Mouse (Mus musculus): ENCODE results near the gene Prkd2. TPM values are rescaled to one million over a fixed set of nuclear protein-coding genes. Genes with fewer than 3 reads are reported as not detected.

Gene Prkd2
- polyA plus RNA-seq, 1 experiment from 2014 or later, result 11.1 TPM

- peak overlapping the region; percentile 40 for H3K4me3 ChIP-seq (replicated peaks; ENCODE audit: low read length)
These were observed 31.6 kb upstream of the Prkd2 start for GRCm38 (mm10) chr7:16810920-16811648.

GRCm38 (mm10) chr7:16811649-16812070 lies 31.0 kb upstream of the Prkd2 start:
- H3K9me3 ChIP-seq (replicated peaks; ENCODE audit: control insufficient read depth, low read length), result no peaks in the 10 kb centered on the region
- peaks cover 4% of the 10 kb centered on the region; the same call in 1 of the 2 replicates for H3K27me3 ChIP-seq (ENCODE audit: control insufficient read depth, insufficient read depth, low read length)
- 40% methylated on average over 17 of the region's 17 CpGs for WGBS
- peak overlapping the region; percentile 40 for H3K4me3 ChIP-seq (replicated peaks; ENCODE audit: low read length)
- ATAC-seq (ENCODE audit: insufficient read depth, low FRiP score), result no peak
- H3K9ac ChIP-seq (ENCODE audit: low read length), result peak overlapping the region; percentile 59
- peaks cover 12% of the 10 kb centered on the region for H3K4me1 ChIP-seq (ENCODE audit: control insufficient read depth, insufficient read depth, low read length)
- H3K27ac ChIP-seq (ENCODE audit: low read length), result no peak overlapping the region
- H3K4me2 ChIP-seq (ENCODE audit: low read depth, low read length), result peak overlapping the region; percentile 67
- 0 out of 2 replicates have a peak, but pooled peaks cover 5% of the 10 kb centered on the region for H3K36me3 ChIP-seq (ENCODE audit: control insufficient read depth, insufficient read depth, low read length)

More at GRCm38 (mm10) chr7:16810920-16811648, 31.6 kb upstream of the Prkd2 start:
- ATAC-seq (ENCODE audit: insufficient read depth, low FRiP score), result no peak; the same call in 1 of the 2 replicates
- Histone ChIP-seq H3K27ac (ENCODE audit: low read length) (no peak overlapping the region), H3K27me3 (ENCODE audit: control insufficient read depth, insufficient read depth, low read length) (peaks cover 4% of the 10 kb centered on the region; the same call in 1 of the 2 replicates), H3K9me3 (replicated peaks; ENCODE audit: control insufficient read depth, low read length) (no peaks in the 10 kb centered on the region), H3K4me2 (ENCODE audit: low read depth, low read length) (peak overlapping the region; percentile 67), H3K9ac (ENCODE audit: low read length) (peak overlapping the region; percentile 59), H3K4me1 (ENCODE audit: control insufficient read depth, insufficient read depth, low read length) (peaks cover 12% of the 10 kb centered on the region), H3K36me3 (ENCODE audit: control insufficient read depth, insufficient read depth, low read length) (0 out of 2 replicates have a peak, but pooled peaks cover 10% of the 10 kb centered on the region)
- 14% methylated on average over 88 of the region's 90 CpGs for WGBS

GRCm38 (mm10) chr7:16812505-16812904 lies 30.2 kb upstream of the Prkd2 start:
- H3K27ac ChIP-seq (ENCODE audit: low read length), result no peak overlapping the region
- no peaks in the 10 kb centered on the region for H3K9me3 ChIP-seq (replicated peaks; ENCODE audit: control insufficient read depth, low read length)
- 0 out of 2 replicates have a peak, but pooled peaks cover 3% of the 10 kb centered on the region for H3K36me3 ChIP-seq (ENCODE audit: control insufficient read depth, insufficient read depth, low read length)
- H3K4me3 ChIP-seq (replicated peaks; ENCODE audit: low read length), result no peak overlapping the region
- peaks cover 17% of the 10 kb centered on the region for H3K4me1 ChIP-seq (ENCODE audit: control insufficient read depth, insufficient read depth, low read length)
- ATAC-seq (ENCODE audit: insufficient read depth, low FRiP score), result no peak
- H3K4me2 ChIP-seq (ENCODE audit: low read depth, low read length), result no peak overlapping the region
- no peak overlapping the region for H3K9ac ChIP-seq (ENCODE audit: low read length)
- H3K27me3 ChIP-seq (ENCODE audit: control insufficient read depth, insufficient read depth, low read length), result peaks cover 4% of the 10 kb centered on the region; the same call in 1 of the 2 replicates
- WGBS, result 74% methylated on average over 2 of the region's 2 CpGs

GRCm38 (mm10) chr7:16815351-16815941 lies 27.3 kb upstream of the Prkd2 start, which contains the start of gene Strn4:
Gene Strn4 (plus strand): TSS chr7:16815889.
- Histone ChIP-seq H3K27ac (ENCODE audit: low read length) (peak within 1 kb of the TSS; percentile 95), H3K4me2 (ENCODE audit: low read depth, low read length) (peak within 1 kb of the TSS; percentile 97), H3K27me3 (ENCODE audit: control insufficient read depth, insufficient read depth, low read length) (peaks cover 4% of the 10 kb centered on the region; the same call in 1 of the 2 replicates), H3K9me3 (replicated peaks; ENCODE audit: control insufficient read depth, low read length) (no peaks in the 10 kb centered on the region), H3K4me1 (ENCODE audit: control insufficient read depth, insufficient read depth, low read length) (peaks cover 40% of the 10 kb centered on the region), H3K9ac (ENCODE audit: low read length) (peak within 1 kb of the TSS; percentile 100), H3K4me3 (replicated peaks; ENCODE audit: low read length) (peak within 1 kb of the TSS; percentile 89), H3K36me3 (ENCODE audit: control insufficient read depth, insufficient read depth, low read length) (0 out of 2 replicates have a peak, but pooled peaks cover 3% of the 10 kb centered on the region)
- ATAC-seq (ENCODE audit: insufficient read depth, low FRiP score), result no peak
- 14% methylated on average over 1 of the region's 1 CpGs for WGBS

- Histone ChIP-seq H3K4me1 (ENCODE audit: control insufficient read depth, insufficient read depth, low read length) (peaks cover 40% of the 10 kb centered on the region), H3K4me2 (ENCODE audit: low read depth, low read length) (peak overlapping the region; percentile 97), H3K4me3 (replicated peaks; ENCODE audit: low read length) (peak overlapping the region; percentile 89), H3K27me3 (ENCODE audit: control insufficient read depth, insufficient read depth, low read length) (peaks cover 4% of the 10 kb centered on the region; the same call in 1 of the 2 replicates), H3K9me3 (replicated peaks; ENCODE audit: control insufficient read depth, low read length) (no peaks in the 10 kb centered on the region), H3K9ac (ENCODE audit: low read length) (peak overlapping the region; percentile 100), H3K36me3 (ENCODE audit: control insufficient read depth, insufficient read depth, low read length) (0 out of 2 replicates have a peak, but pooled peaks cover 3% of the 10 kb centered on the region), H3K27ac (ENCODE audit: low read length) (peak overlapping the region; percentile 95)
- WGBS, result under 1% methylated on average over 38 of the region's 55 CpGs
- peak; percentile 87 for ATAC-seq (ENCODE audit: insufficient read depth, low FRiP score)
These were observed 26.6 kb upstream of the Prkd2 start for GRCm38 (mm10) chr7:16816078-16816474.

GRCm38 (mm10) chr7:16816475-16817122 lies 26.1 kb upstream of the Prkd2 start, which contains the start of gene Fkrp:
Gene Fkrp (minus strand): TSS chr7:16816732.
- peak within 1 kb of the TSS; percentile 95 for H3K27ac ChIP-seq (ENCODE audit: low read length)
- H3K4me1 ChIP-seq (ENCODE audit: control insufficient read depth, insufficient read depth, low read length), result peaks cover 37% of the 10 kb centered on the region
- H3K9me3 ChIP-seq (replicated peaks; ENCODE audit: control insufficient read depth, low read length), result no peaks in the 10 kb centered on the region
- peak within 1 kb of the TSS; percentile 89 for H3K4me3 ChIP-seq (replicated peaks; ENCODE audit: low read length)
- peak within 1 kb of the TSS; percentile 97 for H3K4me2 ChIP-seq (ENCODE audit: low read depth, low read length)
- under 1% methylated on average over 63 of the region's 64 CpGs for WGBS
- peak within 1 kb of the TSS; percentile 100 for H3K9ac ChIP-seq (ENCODE audit: low read length)
- ATAC-seq (ENCODE audit: insufficient read depth, low FRiP score), result peak; percentile 80
- H3K36me3 ChIP-seq (ENCODE audit: control insufficient read depth, insufficient read depth, low read length), result 0 out of 2 replicates have a peak, but pooled peaks cover 3% of the 10 kb centered on the region
- H3K27me3 ChIP-seq (ENCODE audit: control insufficient read depth, insufficient read depth, low read length), result peaks cover 2% of the 10 kb centered on the region; the same call in 1 of the 2 replicates

- 49% methylated on average over 3 of the region's 3 CpGs for WGBS
- no peaks in the 10 kb centered on the region for H3K9me3 ChIP-seq (replicated peaks; ENCODE audit: control insufficient read depth, low read length)
- H3K4me2 ChIP-seq (ENCODE audit: low read depth, low read length), result peak overlapping the region; percentile 97
- peak overlapping the region; percentile 89 for H3K4me3 ChIP-seq (replicated peaks; ENCODE audit: low read length)
- no peaks in the 10 kb centered on the region for H3K27me3 ChIP-seq (ENCODE audit: control insufficient read depth, insufficient read depth, low read length)
- H3K27ac ChIP-seq (ENCODE audit: low read length), result 0 out of 2 replicates have a peak overlapping the region, but pooled peaks have one; percentile 1
- no peak for ATAC-seq (ENCODE audit: insufficient read depth, low FRiP score)
- H3K4me1 ChIP-seq (ENCODE audit: control insufficient read depth, insufficient read depth, low read length), result peaks cover 36% of the 10 kb centered on the region
- H3K36me3 ChIP-seq (ENCODE audit: control insufficient read depth, insufficient read depth, low read length), result 0 out of 2 replicates have a peak, but pooled peaks cover 3% of the 10 kb centered on the region
- peak overlapping the region; percentile 100 for H3K9ac ChIP-seq (ENCODE audit: low read length)
These were observed 25.0 kb upstream of the Prkd2 start for GRCm38 (mm10) chr7:16817693-16818092.

GRCm38 (mm10) chr7:16819794-16820193 lies 22.9 kb upstream of the Prkd2 start:
- H3K27ac ChIP-seq (ENCODE audit: low read length), result no peak overlapping the region
- ATAC-seq (ENCODE audit: insufficient read depth, low FRiP score), result no peak
- no peaks in the 10 kb centered on the region for H3K9me3 ChIP-seq (replicated peaks; ENCODE audit: control insufficient read depth, low read length)
- H3K27me3 ChIP-seq (ENCODE audit: control insufficient read depth, insufficient read depth, low read length), result no peaks in the 10 kb centered on the region
- no peak overlapping the region; the same call in 1 of the 2 replicates for H3K9ac ChIP-seq (ENCODE audit: low read length)
- 81% methylated on average over 5 of the region's 5 CpGs for WGBS
- no peak overlapping the region for H3K4me3 ChIP-seq (replicated peaks; ENCODE audit: low read length)
- H3K4me1 ChIP-seq (ENCODE audit: control insufficient read depth, insufficient read depth, low read length), result peaks cover 36% of the 10 kb centered on the region
- H3K4me2 ChIP-seq (ENCODE audit: low read depth, low read length), result no peak overlapping the region
- no peaks in the 10 kb centered on the region for H3K36me3 ChIP-seq (ENCODE audit: control insufficient read depth, insufficient read depth, low read length)

Data from stomach, embryonic 16.5 days (tissue).